Mouse (Mus musculus) testis, adult 2 months (tissue): ENCODE measurements around the gene Rbfox3. TPM values are rescaled to one million over a fixed set of nuclear protein-coding genes. Genes with fewer than 3 reads are reported as not detected.

Experiments used
- H3K27ac ChIP-seq: fragments of 200-500 bp; 2 replicates; pipeline ENCODE4 v1.5.1; 2012; ENCODE audit warnings: low read depth, low read length; ENCODE audit not compliant: control insufficient read depth, insufficient read depth
- H3K27me3 ChIP-seq: fragments of 200-500 bp; 2 replicates; pipeline ENCODE4 v1.6.1; 2012; ENCODE audit warnings: mild to moderate bottlenecking, low read length, moderate library complexity; ENCODE audit not compliant: control insufficient read depth, insufficient read depth
- H3K36me3 ChIP-seq: fragments of 200-500 bp; 2 replicates; pipeline ENCODE4 v1.6.1; 2012; ENCODE audit warnings: mild to moderate bottlenecking, low read length; ENCODE audit not compliant: control insufficient read depth, insufficient read depth
- H3K4me1 ChIP-seq: fragments of 200-500 bp; 2 replicates; pipeline ENCODE4 v1.6.1; 2012; ENCODE audit warnings: low read length; ENCODE audit not compliant: control insufficient read depth, insufficient read depth
- H3K4me3 ChIP-seq: fragments of 200-500 bp; 2 replicates; pipeline ENCODE4 v1.5.1; 2012; ENCODE audit warnings: low read depth, mild to moderate bottlenecking, low read length, moderate library complexity, mixed read lengths; ENCODE audit not compliant: control insufficient read depth
- CTCF ChIP-seq: fragments of 200-500 bp; IDR thresholded peaks from 2 replicates; pipeline ENCODE4 v1.5.1; 2012; ENCODE audit warnings: low read depth, mild to moderate bottlenecking, inconsistent platforms, low read length, moderate library complexity; ENCODE audit not compliant: control insufficient read depth, insufficient read depth, insufficient replicate concordance
- POLR2A ChIP-seq: fragments of 200-500 bp; IDR thresholded peaks from 2 replicates; pipeline ENCODE4 v1.6.1; 2012; ENCODE audit warnings: low read depth, mild to moderate bottlenecking, inconsistent platforms, low read length, moderate library complexity; ENCODE audit not compliant: control insufficient read depth
- polyA plus RNA-seq: library from polyadenylated mRNA; depleted of rRNA; stranded (reverse); fragments of >200 nt; gene quantifications from 2 replicates; pipeline ENCODE4 v1.2.3, GENCODE M21; 2012

Rbfox3 gene
- polyA plus RNA-seq, 1 experiment: 0.28 TPM

- no peaks in the 10 kb centered on the region for H3K4me1 ChIP-seq
- no peak overlapping the region for H3K4me3 ChIP-seq
- H3K36me3 ChIP-seq: no peaks in the 10 kb centered on the region
- H3K27me3 ChIP-seq: no peaks in the 10 kb centered on the region
- TF ChIP-seq POLR2A (no peak), CTCF (no peak)
- no peak overlapping the region for H3K27ac ChIP-seq
Measured at GRCm38 (mm10) chr11:118523496-118524145, 387.8 kb downstream of the Rbfox3 start.

- H3K36me3 ChIP-seq: no peaks in the 10 kb centered on the region
Measured at GRCm38 (mm10) chr11:118520932-118521331, 390.5 kb downstream of the Rbfox3 start.

GRCm38 (mm10) chr11:118520251-118520650 lies 391.1 kb downstream of the Rbfox3 start:
- Histone ChIP-seq H3K27ac (no peak overlapping the region), H3K27me3 (no peaks in the 10 kb centered on the region), H3K4me3 (no peak overlapping the region), H3K36me3 (no peaks in the 10 kb centered on the region), H3K4me1 (no peaks in the 10 kb centered on the region)
- TF ChIP-seq POLR2A (no peak), CTCF (no peak)

More at GRCm38 (mm10) chr11:118520932-118521331, 390.5 kb downstream of the Rbfox3 start:
- no peaks in the 10 kb centered on the region for H3K27me3 ChIP-seq
- TF ChIP-seq CTCF (no peak), POLR2A (no peak)
- H3K4me1 ChIP-seq: no peaks in the 10 kb centered on the region
- H3K27ac ChIP-seq: no peak overlapping the region
- H3K4me3 ChIP-seq: no peak overlapping the region

GRCm38 (mm10) chr11:118518743-118519142 lies 392.7 kb downstream of the Rbfox3 start:
- Histone ChIP-seq H3K4me3 (no peak overlapping the region), H3K4me1 (no peaks in the 10 kb centered on the region), H3K36me3 (no peaks in the 10 kb centered on the region), H3K27me3 (no peaks in the 10 kb centered on the region), H3K27ac (no peak overlapping the region)
- TF ChIP-seq CTCF (no peak), POLR2A (no peak)

- TF ChIP-seq POLR2A (no peak), CTCF (no peak)
- Histone ChIP-seq H3K27ac (no peak overlapping the region), H3K36me3 (no peaks in the 10 kb centered on the region), H3K4me1 (no peaks in the 10 kb centered on the region), H3K4me3 (no peak overlapping the region), H3K27me3 (no peaks in the 10 kb centered on the region)
Measured at GRCm38 (mm10) chr11:118517924-118518323, 393.5 kb downstream of the Rbfox3 start.

GRCm38 (mm10) chr11:118512257-118512910 lies 399.0 kb downstream of the Rbfox3 start:
- H3K27me3 ChIP-seq: no peaks in the 10 kb centered on the region
- H3K27ac ChIP-seq: no peak overlapping the region
- no peaks in the 10 kb centered on the region for H3K36me3 ChIP-seq
- H3K4me3 ChIP-seq: no peak overlapping the region
- TF ChIP-seq CTCF (no peak), POLR2A (no peak)
- H3K4me1 ChIP-seq: no peaks in the 10 kb centered on the region

GRCm38 (mm10) chr11:118511851-118512250 lies 399.5 kb downstream of the Rbfox3 start:
- Histone ChIP-seq H3K27me3 (no peaks in the 10 kb centered on the region), H3K4me3 (no peak overlapping the region), H3K4me1 (no peaks in the 10 kb centered on the region), H3K27ac (no peak overlapping the region), H3K36me3 (no peaks in the 10 kb centered on the region)
- TF ChIP-seq POLR2A (no peak), CTCF (no peak)
